Mouse (Mus musculus) adrenal gland, postnatal 4 days (tissue): ENCODE results near the gene Olfr70. TPM values are rescaled to one million over a fixed set of nuclear protein-coding genes. Genes with fewer than 3 reads are reported as not detected.

Experiments used
- DNase-seq, 2 experiments: peaks; one replicate each; pipeline ENCODE4 v3.0.0; 2021 to 2022; ENCODE audit warnings: low spot score in 2 of 2, mixed read lengths in 2 of 2
- total RNA-seq, 2 experiments: library from RNA; stranded (reverse); gene quantifications; 2 replicates each; pipeline ENCODE4 v1.2.3; 2021

Gene Olfr70
- total RNA-seq, 2 experiments from 2014 or later, result not detected

DNA sequence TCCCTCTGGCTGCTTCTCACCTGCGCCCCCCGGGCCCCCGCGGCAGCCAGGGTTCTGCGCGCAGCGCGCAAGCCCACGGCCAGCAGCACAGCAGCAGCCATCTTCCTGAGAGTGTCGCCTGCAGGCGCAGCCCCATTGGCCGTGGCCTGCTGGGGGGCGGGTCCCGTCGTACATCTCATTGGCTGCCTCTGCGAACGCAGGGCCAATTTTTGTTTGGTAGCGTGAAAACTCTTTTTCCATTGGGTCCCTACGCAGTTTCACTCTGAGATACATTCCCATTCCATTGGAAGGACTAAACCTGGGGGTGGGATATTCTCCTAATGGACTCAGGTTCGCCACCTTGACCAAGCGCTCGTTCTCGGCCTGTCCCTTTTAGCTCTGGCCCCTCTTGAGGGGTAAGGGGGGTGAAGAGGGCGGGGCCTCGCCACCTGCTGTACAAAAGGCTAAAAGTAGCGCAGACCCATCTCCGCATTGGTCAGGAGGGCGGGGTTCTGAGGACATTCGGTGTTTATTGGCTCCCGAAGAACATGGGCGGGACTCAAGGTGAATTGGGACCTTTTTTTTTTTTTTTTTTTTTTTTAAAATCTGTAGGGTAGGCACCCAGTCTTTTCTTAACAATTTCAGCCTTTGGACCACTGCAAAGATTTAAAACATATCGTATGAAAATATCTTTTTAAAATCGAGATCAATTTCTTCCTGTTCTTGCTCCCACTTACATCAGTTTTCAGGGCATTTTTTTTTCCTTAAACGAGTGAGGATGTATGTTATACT lies 44.1 kb downstream of the Olfr70 start, which contains the start of gene Hint2:
Hint2 (minus strand) TSS at position 128 of the 771 bp plus-strand sequence.
- peak; percentile 85 to 89 for DNase-seq

DNA sequence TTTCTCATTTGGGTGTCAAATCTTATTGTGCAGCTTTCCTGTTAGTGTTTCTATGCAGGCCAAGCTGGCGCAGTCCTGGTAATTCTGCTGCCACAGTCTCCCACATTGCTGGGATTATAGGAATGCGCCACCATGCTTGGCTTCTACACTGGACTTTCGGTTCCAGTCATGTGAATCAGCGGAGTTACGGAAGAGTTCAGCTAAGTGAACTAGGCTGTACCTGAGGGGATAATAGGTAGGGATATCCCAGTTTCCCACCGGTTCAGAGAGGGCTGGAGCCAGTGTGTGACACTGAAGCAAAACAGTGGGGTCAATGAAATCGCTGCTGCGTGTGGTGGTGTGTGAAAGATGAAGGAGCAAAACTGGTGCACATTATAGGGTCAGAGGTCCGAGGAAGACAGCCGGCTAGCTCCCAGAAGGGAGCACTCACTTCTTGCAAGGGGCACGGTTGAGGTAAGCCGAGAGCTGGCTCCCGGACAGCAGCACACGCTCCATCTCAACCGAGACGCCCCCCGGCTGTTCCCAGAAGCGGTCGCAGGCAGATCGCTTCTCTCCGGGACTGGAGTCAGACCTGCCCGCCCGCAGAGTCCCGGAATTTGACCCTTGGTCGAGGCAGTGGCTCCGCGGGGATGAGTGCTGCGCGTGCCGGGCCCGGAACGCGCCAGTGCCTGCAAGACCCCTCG lies 44.8 kb downstream of the Olfr70 start:
- peak in 1 of 2 experiments; percentile 30 for DNase-seq

DNA sequence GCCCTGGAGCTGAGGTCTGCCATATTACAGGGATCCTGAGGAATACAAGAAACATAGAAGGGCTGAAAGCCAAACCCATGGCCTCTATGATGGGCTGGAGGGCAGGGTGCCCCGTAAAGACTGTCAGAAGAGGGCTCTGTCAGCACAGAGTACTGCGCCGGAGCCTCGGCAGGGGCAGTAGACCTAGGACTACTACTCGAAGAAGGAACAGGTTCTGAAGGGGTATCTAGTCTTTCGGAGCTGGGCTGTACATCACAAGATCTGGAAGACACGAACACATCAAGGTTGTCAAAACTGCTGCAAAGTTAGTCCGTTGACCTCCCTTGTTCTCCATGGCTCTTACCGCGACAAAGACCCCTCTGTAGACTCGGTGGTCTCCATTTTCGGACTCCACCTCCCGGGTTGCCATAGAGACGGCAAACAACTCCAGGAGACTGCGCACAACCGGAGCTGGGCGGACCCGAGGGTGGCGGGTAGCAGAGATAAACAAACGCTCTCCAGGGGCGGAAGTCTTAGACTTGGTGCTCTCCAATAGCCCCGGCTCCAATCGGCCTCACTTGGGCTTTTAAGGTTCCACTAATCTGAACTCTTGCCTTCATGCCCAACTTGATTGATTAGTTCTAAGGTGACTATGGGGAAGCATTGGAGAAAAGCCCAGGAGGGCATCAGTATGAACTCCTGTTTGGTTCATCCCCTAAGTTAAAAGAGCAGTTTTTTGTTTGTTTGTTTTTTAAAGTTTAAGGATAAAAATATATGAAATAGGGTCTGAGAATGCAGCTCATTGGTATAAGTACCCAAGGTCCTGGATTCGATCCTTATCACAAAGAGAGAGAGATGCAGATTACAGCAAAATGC lies 47.2 kb downstream of the Olfr70 start, which contains the start of gene Spag8:
Spag8 (minus strand) TSS at position 434 of the 855 bp plus-strand sequence.
- DNase-seq, result no peak

DNA sequence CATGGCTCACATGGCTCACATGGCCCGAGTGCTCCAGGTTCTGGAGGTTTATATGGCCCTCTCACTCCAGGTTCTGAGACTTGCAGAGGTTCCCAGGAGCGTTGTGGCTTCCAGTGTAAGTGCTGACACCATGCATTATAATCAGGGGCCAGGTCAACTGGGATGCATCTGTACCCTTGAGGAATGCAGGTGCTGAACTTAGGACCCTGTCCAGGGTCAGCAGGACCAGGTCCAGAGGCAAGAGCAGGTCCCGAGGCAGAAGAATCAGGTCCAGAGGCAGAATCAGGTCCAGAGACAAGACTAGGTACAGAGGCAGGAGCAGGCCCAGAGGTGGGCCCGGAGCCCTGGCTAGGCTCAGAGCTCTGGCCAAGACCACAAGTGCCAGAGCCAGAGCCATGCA lies 47.9 kb downstream of the Olfr70 start:
- DNase-seq, result no peak

DNA sequence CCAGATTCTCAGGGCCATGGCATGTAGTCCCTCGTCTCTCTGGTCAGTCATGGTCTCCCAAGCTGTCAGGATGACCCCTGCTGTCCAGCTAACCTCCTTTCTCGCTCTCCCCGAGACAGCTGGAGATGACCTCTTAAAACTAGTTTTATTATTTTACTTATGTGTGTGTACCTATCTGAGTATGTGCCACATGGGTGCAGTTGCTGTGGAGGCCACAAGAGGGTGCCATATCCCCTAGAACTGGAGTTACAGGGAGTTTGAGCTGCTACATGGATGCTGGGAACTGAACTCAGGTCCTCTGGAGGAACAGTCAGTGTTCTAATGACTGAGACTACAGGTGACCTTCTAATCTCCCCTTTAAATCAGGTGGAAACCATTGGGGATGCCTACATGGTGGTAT lies 50.8 kb downstream of the Olfr70 start:
- DNase-seq, result no peak

Other genes starting within 250 kb of the Olfr70 start
- 1 to 10 TPM in 1 of 2 experiments, under 1 TPM in 1; 0.95 to 2.1 TPM for gene Cd72, start 246.2 kb downstream of the Olfr70 start, total RNA-seq
- not detected for gene Sit1, start 217.1 kb downstream of the Olfr70 start, total RNA-seq
- 10 to 100 TPM; 44.3 TPM for gene Ccdc107, start 207.9 kb downstream of the Olfr70 start, total RNA-seq
- 10 to 100 TPM; 11.3 to 15.0 TPM for gene Arhgef39, start 201.1 kb downstream of the Olfr70 start, total RNA-seq
- gene Car9, start 193.8 kb downstream of the Olfr70 start, total RNA-seq, result 1 to 10 TPM; 1.4 to 1.5 TPM
- gene Tpm2, start 177.0 kb downstream of the Olfr70 start, total RNA-seq, result 100 to 1,000 TPM; 135 to 293 TPM
- 100 to 1,000 TPM; 130 to 160 TPM for gene Creb3, start 138.5 kb downstream of the Olfr70 start, total RNA-seq
- 100 to 1,000 TPM; 209 to 246 TPM for gene Tln1, start 138.1 kb downstream of the Olfr70 start, total RNA-seq
- 10 to 100 TPM; 65.3 to 68.5 TPM for gene Rgp1, start 122.1 kb downstream of the Olfr70 start, total RNA-seq
- 10 to 100 TPM; 17.8 to 18.2 TPM for gene Gba2, start 121.9 kb downstream of the Olfr70 start, total RNA-seq
- 1 to 10 TPM; 1.4 to 2.2 TPM for gene Msmp, start 116.3 kb downstream of the Olfr70 start, total RNA-seq
- 10 to 100 TPM; 43.0 to 47.5 TPM for gene Npr2, start 68.9 kb downstream of the Olfr70 start, total RNA-seq
- gene Spag8, start 47.2 kb downstream of the Olfr70 start, total RNA-seq, result 1 to 10 TPM; 1.2 to 1.4 TPM
- gene Hint2, start 44.3 kb downstream of the Olfr70 start, total RNA-seq, result 10 to 100 TPM; 76.5 to 83.8 TPM
- 10 to 100 TPM; 11.3 to 11.6 TPM for gene Tmem8b, start 31.8 kb downstream of the Olfr70 start, total RNA-seq
- gene Fam221b, start 31.7 kb downstream of the Olfr70 start, total RNA-seq, result under 1 TPM; 0.31 to 0.62 TPM
- gene Olfr71, start 9.4 kb upstream of the Olfr70 start, total RNA-seq, result not detected
- 1 to 10 TPM; 2.4 to 3.6 TPM for gene Hrct1, start 26.4 kb upstream of the Olfr70 start, total RNA-seq
- 1 to 10 TPM; 1.4 to 2.0 TPM for gene Spaar, start 29.2 kb upstream of the Olfr70 start, total RNA-seq
- gene Olfr159, start 70.2 kb upstream of the Olfr70 start, total RNA-seq, result not detected
- gene Olfr156, start 123.1 kb upstream of the Olfr70 start, total RNA-seq, result not detected
- gene Olfr157, start 139.4 kb upstream of the Olfr70 start, total RNA-seq, result not detected
- gene Olfr155, start 150.8 kb upstream of the Olfr70 start, total RNA-seq, result not detected
- gene Reck, start 174.7 kb upstream of the Olfr70 start, total RNA-seq, result 10 to 100 TPM; 25.6 to 26.6 TPM